Mouse (Mus musculus): ENCODE data around the gene Lipt2. TPM values are rescaled to one million over a fixed set of nuclear protein-coding genes. Genes with fewer than 3 reads are reported as not detected.

Gene Lipt2
- polyA plus RNA-seq, 1 experiment: 11.5 TPM

GRCm38 (mm10) chr7:100179836-100180407, 20.8 kb downstream of the Lipt2 start:
- H3K4me1 ChIP-seq (ENCODE audit: control insufficient read depth, insufficient read depth, insufficient read length, low read length): peaks cover 3% of the 10 kb centered on the region; the same call in 1 of the 2 replicates
- peak overlapping the region; percentile 61 for H3K4me3 ChIP-seq (ENCODE audit: low read depth, low read length)
- no peak for TF ChIP-seq CTCF (IDR thresholded peaks at IDR 0.05; ENCODE audit: extremely low read depth, insufficient read length, insufficient replicate concordance, low read depth, low read length)
- TF ChIP-seq POLR2A (IDR thresholded peaks at IDR 0.05; ENCODE audit: low read depth, low read length): no peak
- peaks cover 6% of the 10 kb centered on the region; the same call in 1 of the 2 replicates for H3K36me3 ChIP-seq (ENCODE audit: control insufficient read depth, insufficient read depth, low read length)
- 31% methylated on average over 7 of the region's 7 CpGs for WGBS
- H3K27me3 ChIP-seq (ENCODE audit: control insufficient read depth, insufficient read depth, low read length): no peaks in the 10 kb centered on the region
- peak overlapping the region; percentile 80 for H3K27ac ChIP-seq (ENCODE audit: insufficient read depth, low read depth, low read length)

GRCm38 (mm10) chr7:100181176-100181575, 22.1 kb downstream of the Lipt2 start:
- Histone ChIP-seq H3K4me1 (ENCODE audit: control insufficient read depth, insufficient read depth, insufficient read length, low read length) (peaks cover 3% of the 10 kb centered on the region; the same call in 1 of the 2 replicates), H3K4me3 (ENCODE audit: low read depth, low read length) (0 out of 2 replicates have a peak overlapping the region, but pooled peaks have one; percentile 5), H3K27ac (ENCODE audit: insufficient read depth, low read depth, low read length) (peak overlapping the region; percentile 62), H3K27me3 (ENCODE audit: control insufficient read depth, insufficient read depth, low read length) (no peaks in the 10 kb centered on the region), H3K36me3 (ENCODE audit: control insufficient read depth, insufficient read depth, low read length) (peaks cover 10% of the 10 kb centered on the region; the same call in 1 of the 2 replicates)
- WGBS: 36% methylated on average over 2 of the region's 2 CpGs
- TF ChIP-seq CTCF (IDR thresholded peaks at IDR 0.05; ENCODE audit: extremely low read depth, insufficient read length, insufficient replicate concordance, low read depth, low read length) (no peak), POLR2A (IDR thresholded peaks at IDR 0.05; ENCODE audit: low read depth, low read length) (no peak)

- peak overlapping the region; percentile 62 for H3K27ac ChIP-seq (ENCODE audit: insufficient read depth, low read depth, low read length)
- TF ChIP-seq CTCF (IDR thresholded peaks at IDR 0.05; ENCODE audit: extremely low read depth, insufficient read length, insufficient replicate concordance, low read depth, low read length) (no peak), POLR2A (IDR thresholded peaks at IDR 0.05; ENCODE audit: low read depth, low read length) (no peak)
- 16% methylated on average over 3 of the region's 3 CpGs for WGBS
- peaks cover 10% of the 10 kb centered on the region for H3K36me3 ChIP-seq (ENCODE audit: control insufficient read depth, insufficient read depth, low read length)
- H3K4me3 ChIP-seq (ENCODE audit: low read depth, low read length): no peak overlapping the region
- no peaks in the 10 kb centered on the region for H3K27me3 ChIP-seq (ENCODE audit: control insufficient read depth, insufficient read depth, low read length)
- H3K4me1 ChIP-seq (ENCODE audit: control insufficient read depth, insufficient read depth, insufficient read length, low read length): peaks cover 3% of the 10 kb centered on the region; the same call in 1 of the 2 replicates
Observed at GRCm38 (mm10) chr7:100181614-100182013, 22.5 kb downstream of the Lipt2 start.

- TF ChIP-seq CTCF (IDR thresholded peaks at IDR 0.05; ENCODE audit: extremely low read depth, insufficient read length, insufficient replicate concordance, low read depth, low read length) (no peak), POLR2A (IDR thresholded peaks at IDR 0.05; ENCODE audit: low read depth, low read length) (no peak)
- 14% methylated on average over 3 of the region's 3 CpGs for WGBS
- H3K27ac ChIP-seq (ENCODE audit: insufficient read depth, low read depth, low read length): peak overlapping the region; percentile 38; the same call in 1 of the 2 replicates
- H3K27me3 ChIP-seq (ENCODE audit: control insufficient read depth, insufficient read depth, low read length): no peaks in the 10 kb centered on the region
- peaks cover 3% of the 10 kb centered on the region; the same call in 1 of the 2 replicates for H3K4me1 ChIP-seq (ENCODE audit: control insufficient read depth, insufficient read depth, insufficient read length, low read length)
- peaks cover 10% of the 10 kb centered on the region for H3K36me3 ChIP-seq (ENCODE audit: control insufficient read depth, insufficient read depth, low read length)
- H3K4me3 ChIP-seq (ENCODE audit: low read depth, low read length): peak overlapping the region; percentile 12; the same call in 1 of the 2 replicates
Observed at GRCm38 (mm10) chr7:100182388-100182787, 23.3 kb downstream of the Lipt2 start.

GRCm38 (mm10) chr7:100187601-100188000, 28.5 kb downstream of the Lipt2 start:
- TF ChIP-seq POLR2A (IDR thresholded peaks at IDR 0.05; ENCODE audit: low read depth, low read length) (no peak), CTCF (IDR thresholded peaks at IDR 0.05; ENCODE audit: extremely low read depth, insufficient read length, insufficient replicate concordance, low read depth, low read length) (peak; percentile 80; the same call in 1 of the 2 replicates)
- 12% methylated on average over 7 of the region's 7 CpGs for WGBS
- no peaks in the 10 kb centered on the region for H3K27me3 ChIP-seq (ENCODE audit: control insufficient read depth, insufficient read depth, low read length)
- H3K4me3 ChIP-seq (ENCODE audit: low read depth, low read length): no peak overlapping the region
- no peak overlapping the region for H3K27ac ChIP-seq (ENCODE audit: insufficient read depth, low read depth, low read length)
- H3K4me1 ChIP-seq (ENCODE audit: control insufficient read depth, insufficient read depth, insufficient read length, low read length): no peaks in the 10 kb centered on the region
- peaks cover 10% of the 10 kb centered on the region for H3K36me3 ChIP-seq (ENCODE audit: control insufficient read depth, insufficient read depth, low read length)

- no peaks in the 10 kb centered on the region for H3K27me3 ChIP-seq (ENCODE audit: control insufficient read depth, insufficient read depth, low read length)
- no peaks in the 10 kb centered on the region for H3K4me1 ChIP-seq (ENCODE audit: control insufficient read depth, insufficient read depth, insufficient read length, low read length)
- 74% methylated on average over 4 of the region's 4 CpGs for WGBS
- H3K4me3 ChIP-seq (ENCODE audit: low read depth, low read length): no peak overlapping the region
- H3K27ac ChIP-seq (ENCODE audit: insufficient read depth, low read depth, low read length): no peak overlapping the region
- H3K36me3 ChIP-seq (ENCODE audit: control insufficient read depth, insufficient read depth, low read length): peaks cover 4% of the 10 kb centered on the region
- no peak for TF ChIP-seq CTCF (IDR thresholded peaks at IDR 0.05; ENCODE audit: extremely low read depth, insufficient read length, insufficient replicate concordance, low read depth, low read length)
- TF ChIP-seq POLR2A (IDR thresholded peaks at IDR 0.05; ENCODE audit: low read depth, low read length): no peak
Observed at GRCm38 (mm10) chr7:100190167-100190566, 31.1 kb downstream of the Lipt2 start.

- H3K4me1 ChIP-seq (ENCODE audit: control insufficient read depth, insufficient read depth, insufficient read length, low read length): no peaks in the 10 kb centered on the region
- peaks cover 2% of the 10 kb centered on the region for H3K36me3 ChIP-seq (ENCODE audit: control insufficient read depth, insufficient read depth, low read length)
- whole genome bisulfite sequencing: 0% methylated on average over 4 of the region's 4 CpGs
- no peaks in the 10 kb centered on the region for H3K27me3 ChIP-seq (ENCODE audit: control insufficient read depth, insufficient read depth, low read length)
- TF ChIP-seq POLR2A (IDR thresholded peaks at IDR 0.05; ENCODE audit: low read depth, low read length) (no peak), CTCF (IDR thresholded peaks at IDR 0.05; ENCODE audit: extremely low read depth, insufficient read length, insufficient replicate concordance, low read depth, low read length) (peak; percentile 81; the same call in 1 of the 2 replicates)
- H3K27ac ChIP-seq (ENCODE audit: insufficient read depth, low read depth, low read length): no peak overlapping the region
- no peak overlapping the region for H3K4me3 ChIP-seq (ENCODE audit: low read depth, low read length)
Observed at GRCm38 (mm10) chr7:100190778-100191177, 31.7 kb downstream of the Lipt2 start.

Measured in small intestine, adult 2 months (tissue).